ENCODE assay signal across 21 mouse cellular contexts in the genomic region with DNA sequence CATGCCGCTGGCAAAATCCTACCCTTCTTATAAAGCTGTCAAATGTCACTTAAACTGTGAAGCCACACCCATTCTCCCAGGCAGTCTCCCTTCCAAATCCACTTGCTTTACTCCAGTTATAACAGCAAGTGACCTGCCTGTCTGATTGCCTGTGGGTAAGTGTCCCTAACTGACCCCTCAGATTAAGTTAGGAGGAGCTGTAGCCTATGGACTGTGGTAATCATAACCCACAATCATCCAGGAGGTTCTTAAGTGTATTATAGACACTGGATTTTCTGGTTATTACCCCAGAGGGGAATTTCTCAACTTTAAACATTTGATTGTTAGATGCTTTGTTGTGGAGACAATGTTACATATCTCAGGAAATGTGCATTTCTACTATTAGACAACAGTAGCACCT.
"Had no signal": no experiment of that assay in that cellular context is flagged by ENCODE, and none has a peak within 500 bp of the region (broad histone marks: within the 10 kb centered on the region; RNA-seq: fewer than 3 reads in every experiment).

No protein-coding gene starts in this region.

- H3K4me2 ChIP-seq: limb, embryonic 12.5 days; limb, embryonic 13.5 days; limb, embryonic 15.5 days; liver, embryonic 11.5 days; liver, embryonic 12.5 days; liver, embryonic 13.5 days; liver, embryonic 15.5 days; lung, embryonic 14.5 days; lung, embryonic 15.5 days; midbrain, embryonic 11.5 days; midbrain, embryonic 12.5 days; midbrain, embryonic 13.5 days; midbrain, embryonic 15.5 days; neural tube, embryonic 12.5 days had no signal

- H3K27me3 ChIP-seq: limb, embryonic 12.5 days; limb, embryonic 13.5 days; limb, embryonic 15.5 days; liver, embryonic 12.5 days; liver, embryonic 13.5 days; liver, embryonic 15.5 days; lung, embryonic 15.5 days; megakaryocyte, embryonic 14.5 days; midbrain, embryonic 12.5 days; midbrain, embryonic 13.5 days; midbrain, embryonic 15.5 days; neural tube, embryonic 12.5 days had no signal

- H3K36me3 ChIP-seq: liver, embryonic 12.5 days; liver, embryonic 13.5 days; liver, embryonic 15.5 days; lung, embryonic 15.5 days; midbrain, embryonic 15.5 days had no signal

- H3K27ac ChIP-seq: limb, embryonic 10.5 days; limb, embryonic 12.5 days; limb, embryonic 13.5 days; limb, embryonic 15.5 days; liver, embryonic 12.5 days; liver, embryonic 13.5 days; liver, embryonic 14.5 days; liver, embryonic 15.5 days; lung, embryonic 15.5 days; macrophage; midbrain, embryonic 10.5 days; midbrain, embryonic 12.5 days; midbrain, embryonic 13.5 days; midbrain, embryonic 15.5 days; neural tube, embryonic 12.5 days had no signal

- H3K4me3 ChIP-seq: limb, embryonic 10.5 days; limb, embryonic 12.5 days; limb, embryonic 13.5 days; limb, embryonic 15.5 days; liver, embryonic 12.5 days; liver, embryonic 13.5 days; liver, embryonic 15.5 days; lung, embryonic 15.5 days; megakaryocyte, embryonic 14.5 days; midbrain, embryonic 10.5 days; midbrain, embryonic 12.5 days; midbrain, embryonic 13.5 days; midbrain, embryonic 15.5 days; myocyte; neural tube, embryonic 12.5 days had no signal

- H3K9ac ChIP-seq: limb, embryonic 12.5 days; limb, embryonic 13.5 days; limb, embryonic 15.5 days; liver, embryonic 12.5 days; liver, embryonic 13.5 days; liver, embryonic 14.5 days; liver, embryonic 15.5 days; liver, postnatal 0 days; lung, embryonic 14.5 days; lung, embryonic 15.5 days; midbrain, embryonic 12.5 days; midbrain, embryonic 13.5 days; midbrain, embryonic 15.5 days; neural tube, embryonic 12.5 days had no signal

- DNase-seq: liver, embryonic 13.5 days had no signal

- H3K9me3 ChIP-seq: limb, embryonic 10.5 days; limb, embryonic 12.5 days; limb, embryonic 13.5 days; limb, embryonic 15.5 days; liver, embryonic 12.5 days; liver, embryonic 13.5 days; liver, embryonic 15.5 days; lung, embryonic 15.5 days; megakaryocyte, embryonic 14.5 days; midbrain, embryonic 10.5 days; midbrain, embryonic 12.5 days; midbrain, embryonic 13.5 days; midbrain, embryonic 15.5 days; neural tube, embryonic 12.5 days had no signal

- H3K4me1 ChIP-seq: limb, embryonic 10.5 days; limb, embryonic 15.5 days; liver, embryonic 12.5 days; liver, embryonic 13.5 days; liver, embryonic 15.5 days; lung, embryonic 15.5 days; midbrain, embryonic 10.5 days; midbrain, embryonic 12.5 days; midbrain, embryonic 13.5 days; midbrain, embryonic 15.5 days; neural tube, embryonic 12.5 days had no signal
